Mouse (Mus musculus): ENCODE data around the gene Ripk1.

GRCm38 (mm10) chr13:34081926-34082325 is 79.8 kb downstream of the Ripk1 start:
- no peak for TF ChIP-seq POLR2A (IDR thresholded peaks at IDR 0.05; ENCODE audit: borderline replicate concordance, extremely low read depth, insufficient read depth, insufficient read length, poor library complexity, severe bottlenecking)
- no peak for TF ChIP-seq CTCF (IDR thresholded peaks at IDR 0.05; ENCODE audit: borderline replicate concordance, extremely low read depth, insufficient read depth, insufficient read length)

Data from brain, embryonic 14.5 days (tissue).